Mouse (Mus musculus): ENCODE data around the gene Tapbp. TPM values are rescaled to one million over a fixed set of nuclear protein-coding genes. Genes with fewer than 3 reads are reported as not detected.

The Tapbp gene
- 54.8 TPM for polyA plus RNA-seq (2014; fragmentation: Illumina TruSeq; extraction: RNeasy Lipid Tissue Mini Kit (QIAGEN cat#74804); ENCODE audit: low read depth, low replicate concordance)

GRCm38 (mm10) chr17:33915671-33916250, at the start of gene Tapbp, which contains the start of gene Zbtb22:
Tapbp (plus strand) TSS chr17:33915899.
Zbtb22 (plus strand) TSS chr17:33915904.

GRCm38 (mm10) chr17:33873537-33873936, 42.2 kb upstream of the Tapbp start, which contains the start of gene Gm7029:
Gm7029 (plus strand) TSS chr17:33873837.

GRCm38 (mm10) chr17:33890533-33891059, 25.1 kb upstream of the Tapbp start, which contains the start of gene Kifc1:
Kifc1 (minus strand) TSS chr17:33890661.

GRCm38 (mm10) chr17:33904835-33905234, 10.9 kb upstream of the Tapbp start, which contains the start of gene Platr17:
Platr17 (plus strand) TSS chr17:33905135.

GRCm38 (mm10) chr17:33909077-33909868, 6.4 kb upstream of the Tapbp start, which contains the start of gene Daxx:
Daxx (plus strand) TSS chr17:33909414.

DNA sequence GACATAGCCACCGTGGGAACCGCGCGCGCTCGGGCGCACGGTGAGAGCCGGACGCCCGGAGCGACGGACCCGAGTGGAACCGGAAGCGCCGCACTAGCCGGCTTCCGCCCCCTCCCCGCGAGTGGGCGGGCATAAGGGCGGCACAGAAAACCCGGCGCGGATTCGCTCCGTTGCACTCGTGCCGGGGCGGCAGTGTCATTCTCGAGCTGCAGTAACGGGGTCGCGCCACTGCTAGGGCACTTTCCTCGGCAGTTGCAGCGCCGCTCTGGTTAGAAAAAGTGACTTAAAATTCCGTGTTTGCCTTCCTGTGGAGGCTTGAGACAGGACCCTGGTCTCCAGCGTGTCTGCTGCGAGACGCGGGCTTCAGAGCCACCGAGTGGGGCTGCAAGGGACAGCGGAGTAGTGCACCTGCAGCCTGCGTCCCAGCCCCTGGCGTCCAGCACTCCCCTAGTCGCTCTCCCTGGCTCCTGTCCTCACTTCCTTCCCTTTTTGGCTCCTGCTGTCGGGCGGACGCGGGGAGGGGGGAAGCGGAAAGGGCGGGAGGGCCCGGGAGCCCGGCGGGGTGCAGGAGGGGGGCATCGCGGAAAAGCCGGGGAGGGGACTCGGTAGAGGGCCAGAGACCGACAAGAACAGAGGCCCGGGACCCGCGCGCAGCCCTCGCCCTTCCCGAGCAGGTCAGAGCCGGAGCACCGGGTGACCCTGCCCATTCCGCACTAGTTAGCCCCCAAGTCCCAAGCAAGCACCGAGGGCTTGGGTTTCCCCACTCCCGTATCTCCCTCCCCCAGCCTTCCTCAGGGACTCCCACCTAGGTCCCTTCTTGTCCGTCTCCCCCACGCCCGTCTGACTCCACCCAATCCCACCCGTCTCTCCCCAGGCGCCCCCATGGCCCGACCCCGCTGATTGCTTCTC, 13.9 kb downstream of the Tapbp start, which contains the start of gene Rgl2:
TSS of gene Rgl2 (plus strand) at position 173 of the 909 bp plus-strand sequence.

GRCm38 (mm10) chr17:33940206-33940805, 24.6 kb downstream of the Tapbp start, which contains the start of the genes Pfdn6 and Wdr46:
Pfdn6 (minus strand) TSS chr17:33940343.
Wdr46 (plus strand) TSS chr17:33940660.

DNA sequence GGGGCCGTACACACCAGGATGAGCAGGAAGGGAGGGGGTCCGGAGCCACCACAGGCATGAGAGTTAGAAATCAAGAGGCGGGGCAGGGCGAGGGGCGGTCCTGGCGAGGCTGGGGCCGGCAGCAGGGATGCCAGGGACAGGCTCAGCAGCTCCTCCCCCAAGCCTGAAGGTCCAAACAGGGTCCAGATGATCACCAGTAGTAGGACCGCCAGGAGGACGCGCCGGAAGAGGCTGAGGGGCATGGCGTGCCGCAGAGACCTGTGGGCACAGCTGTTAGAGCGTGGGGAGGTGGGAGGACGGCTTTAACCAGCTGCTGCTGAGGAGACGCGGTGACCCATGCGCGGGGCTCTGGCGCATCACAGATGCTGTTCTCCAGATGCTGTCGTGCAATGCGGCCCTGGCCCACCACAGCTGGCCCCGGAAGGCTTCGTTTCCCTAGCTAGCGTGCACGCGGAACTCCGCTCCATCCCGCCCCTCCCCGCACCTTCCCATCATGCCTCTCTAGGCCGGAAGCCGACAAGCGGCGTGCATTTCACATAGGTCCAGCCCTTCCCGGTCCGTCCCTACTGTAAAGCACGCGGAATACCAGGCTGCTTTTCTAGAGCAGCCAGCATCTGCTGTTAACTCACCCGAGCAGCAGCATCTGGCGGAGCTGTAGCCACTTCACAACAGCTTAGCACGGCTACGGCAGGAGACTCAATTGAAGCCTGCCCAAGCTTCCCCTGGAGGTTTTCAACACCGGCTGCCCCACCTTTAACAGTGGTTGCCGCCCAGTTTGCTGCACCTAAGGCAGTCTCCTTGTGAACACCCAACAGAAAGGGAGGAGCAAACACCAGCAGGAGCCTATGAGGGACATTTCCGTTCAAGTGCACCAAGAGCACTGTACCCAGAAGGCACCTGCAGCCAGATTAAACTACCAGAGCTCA, 35.6 kb downstream of the Tapbp start, which contains the start of gene B3galt4:
TSS of gene B3galt4 (minus strand) at position 468 of the 926 bp plus-strand sequence.

DNA sequence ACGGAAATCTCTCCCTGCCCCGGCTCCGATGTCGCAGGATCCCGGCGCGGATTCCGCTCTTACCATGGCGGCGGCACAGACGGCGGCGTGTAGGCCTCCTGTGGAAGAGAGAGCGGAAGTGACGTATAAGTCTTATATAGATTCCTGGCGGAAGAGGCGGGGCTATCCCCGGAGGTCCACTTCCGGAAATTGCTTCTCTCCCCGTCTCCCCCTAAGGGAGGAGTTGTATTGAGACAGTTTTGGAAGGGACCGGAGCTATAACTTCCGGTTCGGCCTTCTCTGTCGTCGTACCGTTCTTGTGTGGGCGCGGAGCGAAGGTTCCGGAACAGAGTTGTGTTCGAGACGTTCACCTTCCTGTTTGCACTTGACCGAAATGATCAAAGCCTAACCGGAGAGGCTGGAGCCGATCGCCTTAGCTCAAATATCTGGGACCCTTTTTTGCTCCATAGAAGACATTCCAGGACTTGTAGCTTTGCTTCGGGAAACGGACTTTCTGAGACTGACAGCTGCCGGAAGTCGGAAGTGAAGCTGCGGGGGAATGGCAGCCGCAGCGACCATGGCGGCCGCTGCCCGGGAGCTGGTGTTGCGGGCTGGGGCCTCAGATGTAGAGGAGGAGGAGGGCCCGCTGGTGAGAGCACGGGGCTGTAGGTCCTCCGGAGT, 40.0 kb downstream of the Tapbp start, which contains the start of the genes Vps52 and Rps18:
TSS of gene Vps52 (plus strand) at position 258 of the 660 bp plus-strand sequence.
TSS of gene Rps18 (minus strand) at position 447 of the 660 bp plus-strand sequence.

Other genes with a start within 250 kb of the Tapbp start
- gene Hnrnpm, start 229.0 kb upstream of the Tapbp start, polyA plus RNA-seq (2014; fragmentation: Illumina TruSeq; extraction: RNeasy Lipid Tissue Mini Kit (QIAGEN cat#74804); ENCODE audit: low read depth, low replicate concordance), result 415 TPM
- 26.0 TPM for gene March2, start 197.2 kb upstream of the Tapbp start, polyA plus RNA-seq (2014; fragmentation: Illumina TruSeq; extraction: RNeasy Lipid Tissue Mini Kit (QIAGEN cat#74804); ENCODE audit: low read depth, low replicate concordance)
- 27.5 TPM for gene Rab11b, start 155.4 kb upstream of the Tapbp start, polyA plus RNA-seq (2014; fragmentation: Illumina TruSeq; extraction: RNeasy Lipid Tissue Mini Kit (QIAGEN cat#74804); ENCODE audit: low read depth, low replicate concordance)
- 1.0 TPM for gene Angptl4, start 134.1 kb upstream of the Tapbp start, polyA plus RNA-seq (2014; fragmentation: Illumina TruSeq; extraction: RNeasy Lipid Tissue Mini Kit (QIAGEN cat#74804); ENCODE audit: low read depth, low replicate concordance)
- 5.3 TPM for gene Kank3, start 105.4 kb upstream of the Tapbp start, polyA plus RNA-seq (2014; fragmentation: Illumina TruSeq; extraction: RNeasy Lipid Tissue Mini Kit (QIAGEN cat#74804); ENCODE audit: low read depth, low replicate concordance)
- 77.1 TPM for gene Rps28, start 91.3 kb upstream of the Tapbp start, polyA plus RNA-seq (2014; fragmentation: Illumina TruSeq; extraction: RNeasy Lipid Tissue Mini Kit (QIAGEN cat#74804); ENCODE audit: low read depth, low replicate concordance)
- 28.2 TPM for gene Ndufa7, start 91.3 kb upstream of the Tapbp start, polyA plus RNA-seq (2014; fragmentation: Illumina TruSeq; extraction: RNeasy Lipid Tissue Mini Kit (QIAGEN cat#74804); ENCODE audit: low read depth, low replicate concordance)
- gene Cd320, start 72.8 kb upstream of the Tapbp start, polyA plus RNA-seq (2014; fragmentation: Illumina TruSeq; extraction: RNeasy Lipid Tissue Mini Kit (QIAGEN cat#74804); ENCODE audit: low read depth, low replicate concordance), result 5.6 TPM
- not detected for gene Gm7029, start 42.1 kb upstream of the Tapbp start, polyA plus RNA-seq (2014; fragmentation: Illumina TruSeq; extraction: RNeasy Lipid Tissue Mini Kit (QIAGEN cat#74804); ENCODE audit: low read depth, low replicate concordance)
- gene Kifc1, start 25.2 kb upstream of the Tapbp start, polyA plus RNA-seq (2014; fragmentation: Illumina TruSeq; extraction: RNeasy Lipid Tissue Mini Kit (QIAGEN cat#74804); ENCODE audit: low read depth, low replicate concordance), result not detected
- not detected for gene Platr17, start 10.8 kb upstream of the Tapbp start, polyA plus RNA-seq (2014; fragmentation: Illumina TruSeq; extraction: RNeasy Lipid Tissue Mini Kit (QIAGEN cat#74804); ENCODE audit: low read depth, low replicate concordance)
- 6.5 TPM for gene Daxx, start 6.5 kb upstream of the Tapbp start, polyA plus RNA-seq (2014; fragmentation: Illumina TruSeq; extraction: RNeasy Lipid Tissue Mini Kit (QIAGEN cat#74804); ENCODE audit: low read depth, low replicate concordance)
- 1.8 TPM for gene Zbtb22, start within 50 bp of the Tapbp start, polyA plus RNA-seq (2014; fragmentation: Illumina TruSeq; extraction: RNeasy Lipid Tissue Mini Kit (QIAGEN cat#74804); ENCODE audit: low read depth, low replicate concordance)
- gene Rgl2, start 13.6 kb downstream of the Tapbp start, polyA plus RNA-seq (2014; fragmentation: Illumina TruSeq; extraction: RNeasy Lipid Tissue Mini Kit (QIAGEN cat#74804); ENCODE audit: low read depth, low replicate concordance), result 8.0 TPM
- 8.4 TPM for gene Pfdn6, start 24.4 kb downstream of the Tapbp start, polyA plus RNA-seq (2014; fragmentation: Illumina TruSeq; extraction: RNeasy Lipid Tissue Mini Kit (QIAGEN cat#74804); ENCODE audit: low read depth, low replicate concordance)
- 0.25 TPM for gene Wdr46, start 24.8 kb downstream of the Tapbp start, polyA plus RNA-seq (2014; fragmentation: Illumina TruSeq; extraction: RNeasy Lipid Tissue Mini Kit (QIAGEN cat#74804); ENCODE audit: low read depth, low replicate concordance)
- gene B3galt4, start 35.6 kb downstream of the Tapbp start, polyA plus RNA-seq (2014; fragmentation: Illumina TruSeq; extraction: RNeasy Lipid Tissue Mini Kit (QIAGEN cat#74804); ENCODE audit: low read depth, low replicate concordance), result 0.38 TPM
- gene Vps52, start 39.9 kb downstream of the Tapbp start, polyA plus RNA-seq (2014; fragmentation: Illumina TruSeq; extraction: RNeasy Lipid Tissue Mini Kit (QIAGEN cat#74804); ENCODE audit: low read depth, low replicate concordance), result 4.8 TPM
- 34.2 TPM for gene Rps18, start 40.1 kb downstream of the Tapbp start, polyA plus RNA-seq (2014; fragmentation: Illumina TruSeq; extraction: RNeasy Lipid Tissue Mini Kit (QIAGEN cat#74804); ENCODE audit: low read depth, low replicate concordance)
- gene H2-K1, start 84.4 kb downstream of the Tapbp start, polyA plus RNA-seq (2014; fragmentation: Illumina TruSeq; extraction: RNeasy Lipid Tissue Mini Kit (QIAGEN cat#74804); ENCODE audit: low read depth, low replicate concordance), result 407 TPM
- 1.8 TPM for gene Ring1, start 108.8 kb downstream of the Tapbp start, polyA plus RNA-seq (2014; fragmentation: Illumina TruSeq; extraction: RNeasy Lipid Tissue Mini Kit (QIAGEN cat#74804); ENCODE audit: low read depth, low replicate concordance)
- gene H2-Ke6, start 112.2 kb downstream of the Tapbp start, polyA plus RNA-seq (2014; fragmentation: Illumina TruSeq; extraction: RNeasy Lipid Tissue Mini Kit (QIAGEN cat#74804); ENCODE audit: low read depth, low replicate concordance), result 1.2 TPM
- 0.88 TPM for gene Slc39a7, start 115.8 kb downstream of the Tapbp start, polyA plus RNA-seq (2014; fragmentation: Illumina TruSeq; extraction: RNeasy Lipid Tissue Mini Kit (QIAGEN cat#74804); ENCODE audit: low read depth, low replicate concordance)
- gene Rxrb, start 115.9 kb downstream of the Tapbp start, polyA plus RNA-seq (2014; fragmentation: Illumina TruSeq; extraction: RNeasy Lipid Tissue Mini Kit (QIAGEN cat#74804); ENCODE audit: low read depth, low replicate concordance), result 1.5 TPM
- 0.19 TPM for gene Col11a2, start 123.5 kb downstream of the Tapbp start, polyA plus RNA-seq (2014; fragmentation: Illumina TruSeq; extraction: RNeasy Lipid Tissue Mini Kit (QIAGEN cat#74804); ENCODE audit: low read depth, low replicate concordance)
- gene H2-Oa, start 176.4 kb downstream of the Tapbp start, polyA plus RNA-seq (2014; fragmentation: Illumina TruSeq; extraction: RNeasy Lipid Tissue Mini Kit (QIAGEN cat#74804); ENCODE audit: low read depth, low replicate concordance), result not detected
- gene H2-DMa, start 203.6 kb downstream of the Tapbp start, polyA plus RNA-seq (2014; fragmentation: Illumina TruSeq; extraction: RNeasy Lipid Tissue Mini Kit (QIAGEN cat#74804); ENCODE audit: low read depth, low replicate concordance), result 1.8 TPM
- 212 TPM for gene Brd2, start 206.7 kb downstream of the Tapbp start, polyA plus RNA-seq (2014; fragmentation: Illumina TruSeq; extraction: RNeasy Lipid Tissue Mini Kit (QIAGEN cat#74804); ENCODE audit: low read depth, low replicate concordance)
- gene H2-DMb2, start 227.4 kb downstream of the Tapbp start, polyA plus RNA-seq (2014; fragmentation: Illumina TruSeq; extraction: RNeasy Lipid Tissue Mini Kit (QIAGEN cat#74804); ENCODE audit: low read depth, low replicate concordance), result 6.1 TPM
- 6.3 TPM for gene H2-DMb1, start 237.2 kb downstream of the Tapbp start, polyA plus RNA-seq (2014; fragmentation: Illumina TruSeq; extraction: RNeasy Lipid Tissue Mini Kit (QIAGEN cat#74804); ENCODE audit: low read depth, low replicate concordance)